In genomic region chr14:56775416-56775815, GRCm38 (mm10) we compare ENCODE assay signal across 9 mouse cellular contexts. TPM values are rescaled to one million over a fixed set of nuclear protein-coding genes. Genes with fewer than 3 reads are reported as not detected.
DNase-seq lines count a peak whose midpoint lies in the region; ATAC-seq and TF ChIP-seq lines count a peak whose summit lies in the region.
"Had no signal": no experiment of that assay in that cellular context is flagged by ENCODE, and none has a peak within 500 bp of the region (broad histone marks: within the 10 kb centered on the region; RNA-seq: fewer than 3 reads in every experiment).

No protein-coding gene starts in this region.

- TF ChIP-seq EP300 in ES-Bruce4 (IDR thresholded peaks at IDR 0.05; ENCODE audit: insufficient read depth, low read depth, low read length) = no peak

- H3K36me3 ChIP-seq in heart, embryonic 11.5 days (ENCODE audit: control insufficient read depth, insufficient read depth, low read length) = peaks cover 6% of the 10 kb centered on the region; the same call in 1 of the 2 replicates
- H3K36me3 ChIP-seq in ES-Bruce4 (ENCODE audit: control insufficient read depth, insufficient read depth, low read length, poor library complexity, severe bottlenecking) = peaks cover 16% of the 10 kb centered on the region
- peaks cover 15% of the 10 kb centered on the region for H3K36me3 ChIP-seq in hindbrain, embryonic 12.5 days
- peaks cover 3% of the 10 kb centered on the region; the same call in 1 of the 2 replicates for H3K36me3 ChIP-seq in midbrain, embryonic 11.5 days (ENCODE audit: control insufficient read depth, insufficient read depth, low read length)

- H3K4me1 ChIP-seq in heart, embryonic 11.5 days (ENCODE audit: control insufficient read depth, insufficient read depth, low read length) = peaks cover 12% of the 10 kb centered on the region
- no peaks in the 10 kb centered on the region for H3K4me1 ChIP-seq in ES-Bruce4 (ENCODE audit: control insufficient read depth, insufficient read depth, low read length)
- peaks cover 27% of the 10 kb centered on the region for H3K4me1 ChIP-seq in hindbrain, embryonic 12.5 days
- peaks cover 11% of the 10 kb centered on the region; the same call in 1 of the 2 replicates for H3K4me1 ChIP-seq in midbrain, embryonic 11.5 days (ENCODE audit: control insufficient read depth, insufficient read depth, low read length)

- TF ChIP-seq CTCF in ES-Bruce4 (IDR thresholded peaks at IDR 0.05; ENCODE audit: low read depth, low read length) = no peak

- DNase-seq in heart, adult 8-10 months (ENCODE audit: low spot score) = no peak
- no peak for DNase-seq in midbrain, embryonic 11.5 days (ENCODE audit: low spot score, missing footprints)
- no peak for DNase-seq in gastrocnemius, postnatal 14 days
- DNase-seq in cerebellum, postnatal 25 days = no peak
- DNase-seq in right cerebral cortex, postnatal 10 days (ENCODE audit: low spot score in 2 of 2) = no peak
- DNase-seq: adrenal gland, postnatal 36 days had no signal

- no peaks in the 10 kb centered on the region for H3K27me3 ChIP-seq in heart, embryonic 11.5 days (ENCODE audit: control insufficient read depth, insufficient read depth, low read length)
- no peaks in the 10 kb centered on the region for H3K27me3 ChIP-seq in ES-Bruce4 (ENCODE audit: control insufficient read depth, insufficient read depth, low read length, poor library complexity, severe bottlenecking)
- H3K27me3 ChIP-seq in hindbrain, embryonic 12.5 days = no peaks in the 10 kb centered on the region
- no peaks in the 10 kb centered on the region for H3K27me3 ChIP-seq in midbrain, embryonic 11.5 days (ENCODE audit: control insufficient read depth, insufficient read depth, low read length)

- WGBS in heart, embryonic 11.5 days (ENCODE audit: insufficient replicate concordance) = 77% methylated on average over 4 of the region's 4 CpGs
- 76% methylated on average over 4 of the region's 4 CpGs for WGBS in hindbrain, embryonic 12.5 days
- 81% methylated on average over 4 of the region's 4 CpGs for WGBS in midbrain, embryonic 11.5 days

- H3K27ac ChIP-seq in heart, embryonic 11.5 days (ENCODE audit: low read depth, low read length) = no peak overlapping the region
- no peak overlapping the region for H3K27ac ChIP-seq in ES-Bruce4 (ENCODE audit: insufficient read depth, low read length)
- H3K27ac ChIP-seq in hindbrain, embryonic 12.5 days = no peak overlapping the region
- H3K27ac ChIP-seq in midbrain, embryonic 11.5 days (ENCODE audit: low read depth, low read length) = no peak overlapping the region

- H3K9me3 ChIP-seq in heart, embryonic 11.5 days (replicated peaks; ENCODE audit: control insufficient read depth, low read length) = no peaks in the 10 kb centered on the region
- H3K9me3 ChIP-seq in ES-Bruce4 (replicated peaks; ENCODE audit: control insufficient read depth, insufficient read depth, low read length, poor library complexity, severe bottlenecking) = no peaks in the 10 kb centered on the region
- no peaks in the 10 kb centered on the region for H3K9me3 ChIP-seq in hindbrain, embryonic 12.5 days (replicated peaks)
- H3K9me3 ChIP-seq in midbrain, embryonic 11.5 days (ENCODE audit: control insufficient read depth, low read length) = no peaks in the 10 kb centered on the region

- intact Hi-C loops in gastrocnemius, postnatal 14 days (cut with DNase I; ENCODE audit: low total_unique reads) = no loop called here

- no peak for TF ChIP-seq POLR2A in ES-Bruce4 (IDR thresholded peaks at IDR 0.05; ENCODE audit: insufficient read depth, low read length)

- peak overlapping the region; percentile 54 for H3K4me2 ChIP-seq in heart, embryonic 11.5 days
- peak overlapping the region; percentile 77 for H3K4me2 ChIP-seq in hindbrain, embryonic 12.5 days (replicated peaks)
- peak overlapping the region; percentile 81 for H3K4me2 ChIP-seq in midbrain, embryonic 11.5 days

- no peak for ATAC-seq in heart, embryonic 11.5 days (replicated peaks; ENCODE audit: insufficient number of reproducible peaks, low FRiP score, low TSS enrichment)
- no peak for ATAC-seq in hindbrain, embryonic 12.5 days (ENCODE audit: low FRiP score)
- ATAC-seq in midbrain, embryonic 11.5 days (ENCODE audit: low FRiP score) = no peak

- H3K4me3 ChIP-seq in heart, embryonic 11.5 days (ENCODE audit: low read depth, low read length) = 0 out of 2 replicates have a peak overlapping the region, but pooled peaks have one; percentile 21
- no peak overlapping the region for H3K4me3 ChIP-seq in ES-Bruce4 (ENCODE audit: low read depth, low read length)
- H3K4me3 ChIP-seq in hindbrain, embryonic 12.5 days = peak overlapping the region; percentile 15; the same call in 1 of the 2 replicates
- peak overlapping the region; percentile 15 for H3K4me3 ChIP-seq in midbrain, embryonic 11.5 days (ENCODE audit: low read depth, low read length)

- no peak overlapping the region for H3K9ac ChIP-seq in heart, embryonic 11.5 days (ENCODE audit: low read depth, low read length)
- 0 out of 2 replicates have a peak overlapping the region, but pooled peaks have one; percentile 10 for H3K9ac ChIP-seq in ES-Bruce4 (ENCODE audit: low read depth, poor library complexity, severe bottlenecking)
- no peak overlapping the region for H3K9ac ChIP-seq in hindbrain, embryonic 12.5 days
- H3K9ac ChIP-seq in midbrain, embryonic 11.5 days (ENCODE audit: low read length) = no peak overlapping the region

RNA-seq across cellular contexts. Expression of gene Pspc1, which starts 2.7 kb away (rescaled TPM):
- polyA plus RNA-seq in heart, embryonic 11.5 days (2014; fragmentation: Nextera tagmentation; extraction: Ambion mirVana) = 33.7 and 36.7 TPM in 2 replicates
- total RNA-seq in heart, adult 8-10 months (2022) = 10 to 100 TPM; 12.1 to 22.6 (median 17.0) TPM
- polyA plus RNA-seq in ES-Bruce4 (2011; ENCODE audit: insufficient read depth, insufficient read length, low read depth, missing spikeins) = 191 and 192 TPM in 2 replicates
- polyA plus RNA-seq in hindbrain, embryonic 12.5 days (2016; fragmentation: Nextera tagmentation; extraction: Ambion mirVana) = 46.2 and 53.9 TPM in 2 replicates
- polyA plus RNA-seq in midbrain, embryonic 11.5 days (2014; fragmentation: Nextera tagmentation; extraction: Ambion mirVana) = 67.3 and 68.2 TPM in 2 replicates
- 1 to 10 TPM; 8.2 to 9.7 TPM for total RNA-seq in gastrocnemius, postnatal 14 days (2021)

RNA-seq across cellular contexts. Expression of gene Zmym5, which starts 36.1 kb away (rescaled TPM):
- polyA plus RNA-seq in heart, embryonic 11.5 days (2014; fragmentation: Nextera tagmentation; extraction: Ambion mirVana) = 17.4 and 18.3 TPM in 2 replicates
- 10 to 100 TPM; 17.9 to 21.2 (median 20.6) TPM for total RNA-seq in heart, adult 8-10 months (2022)
- polyA plus RNA-seq in ES-Bruce4 (2011; ENCODE audit: insufficient read depth, insufficient read length, low read depth, missing spikeins) = 41.9 and 43.8 TPM in 2 replicates
- polyA plus RNA-seq in hindbrain, embryonic 12.5 days (2016; fragmentation: Nextera tagmentation; extraction: Ambion mirVana) = 35.5 and 35.8 TPM in 2 replicates
- 23.5 and 27.7 TPM in 2 replicates for polyA plus RNA-seq in midbrain, embryonic 11.5 days (2014; fragmentation: Nextera tagmentation; extraction: Ambion mirVana)
- total RNA-seq in gastrocnemius, postnatal 14 days (2021) = 10 to 100 TPM; 14.9 to 18.2 TPM
